Mouse (Mus musculus): Measurements from ENCODE around the gene Gm17545.

Gene Gm17545

DNA sequence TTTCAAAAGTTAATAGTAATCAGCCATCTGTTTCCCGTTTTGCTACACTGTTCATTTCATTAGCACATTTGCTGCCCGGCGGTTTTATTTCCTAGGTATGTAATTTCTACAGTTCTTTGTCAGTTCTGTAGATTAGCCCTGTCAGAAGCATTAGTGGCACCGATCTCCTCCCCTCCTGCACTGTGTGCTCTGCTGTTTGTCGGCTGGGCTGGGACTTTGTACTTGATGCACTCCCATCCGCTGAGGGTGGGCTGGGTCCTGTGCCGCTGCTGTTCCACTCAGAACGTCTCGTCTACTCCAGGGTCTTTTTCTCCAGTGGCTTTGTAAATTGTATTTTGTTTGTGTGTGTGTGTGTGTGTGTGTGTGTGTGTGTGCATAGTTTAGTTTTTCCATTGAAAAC, 34.9 kb downstream of the Gm17545 start:
- DNase-seq (ENCODE audit: low spot score in 2 of 2) = no peak

DNA sequence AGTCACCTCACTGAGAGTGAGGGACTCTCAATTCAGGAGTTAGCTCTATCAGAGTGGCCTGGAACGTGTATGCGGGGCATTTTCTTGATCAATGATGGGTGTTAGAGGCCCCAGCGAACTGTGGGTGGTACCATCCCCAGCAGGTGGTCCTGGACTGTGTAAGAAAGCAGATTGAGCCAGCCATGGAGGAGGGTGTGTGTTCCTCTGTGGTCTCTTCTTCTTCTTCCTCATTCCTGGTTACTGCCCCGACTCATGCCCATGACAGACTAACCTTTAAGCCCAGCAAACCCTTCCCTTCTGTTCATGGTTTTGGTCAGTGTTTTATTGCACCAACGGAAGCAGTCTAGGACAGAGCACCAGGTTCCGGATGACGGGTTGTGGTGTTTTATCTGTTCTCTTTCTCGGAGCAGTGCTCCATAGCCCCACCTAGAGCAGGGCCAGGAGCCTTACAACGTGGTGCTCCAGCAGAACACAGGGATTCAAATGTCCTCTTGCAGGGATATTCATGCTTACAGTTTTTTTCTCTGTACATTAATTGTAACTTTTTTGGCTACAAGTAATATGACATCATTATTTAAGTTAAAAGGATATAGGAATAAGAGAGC, 40.2 kb downstream of the Gm17545 start:
- DNase-seq (ENCODE audit: low spot score in 2 of 2) = no peak

DNA sequence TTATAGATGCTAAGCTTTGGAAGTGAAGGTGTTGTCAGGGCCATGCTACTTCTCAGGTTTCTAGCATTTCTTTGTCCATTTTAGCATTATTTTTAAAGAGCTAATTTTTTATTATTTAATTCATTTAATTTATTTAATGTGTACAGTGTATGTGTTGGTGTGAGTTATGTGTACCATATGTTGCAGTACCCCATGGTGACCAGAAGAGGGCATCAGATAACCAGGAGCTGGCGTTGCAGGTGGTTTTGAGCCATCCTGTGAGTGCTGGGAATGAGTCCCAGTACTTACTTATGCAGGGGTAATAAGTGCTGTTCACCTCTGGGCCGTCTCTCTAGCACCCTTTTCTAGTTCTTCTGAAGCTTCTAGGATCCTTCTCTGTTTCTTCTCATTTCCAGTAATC, 41.0 kb downstream of the Gm17545 start:
- no peak for DNase-seq (ENCODE audit: low spot score in 2 of 2)

DNA sequence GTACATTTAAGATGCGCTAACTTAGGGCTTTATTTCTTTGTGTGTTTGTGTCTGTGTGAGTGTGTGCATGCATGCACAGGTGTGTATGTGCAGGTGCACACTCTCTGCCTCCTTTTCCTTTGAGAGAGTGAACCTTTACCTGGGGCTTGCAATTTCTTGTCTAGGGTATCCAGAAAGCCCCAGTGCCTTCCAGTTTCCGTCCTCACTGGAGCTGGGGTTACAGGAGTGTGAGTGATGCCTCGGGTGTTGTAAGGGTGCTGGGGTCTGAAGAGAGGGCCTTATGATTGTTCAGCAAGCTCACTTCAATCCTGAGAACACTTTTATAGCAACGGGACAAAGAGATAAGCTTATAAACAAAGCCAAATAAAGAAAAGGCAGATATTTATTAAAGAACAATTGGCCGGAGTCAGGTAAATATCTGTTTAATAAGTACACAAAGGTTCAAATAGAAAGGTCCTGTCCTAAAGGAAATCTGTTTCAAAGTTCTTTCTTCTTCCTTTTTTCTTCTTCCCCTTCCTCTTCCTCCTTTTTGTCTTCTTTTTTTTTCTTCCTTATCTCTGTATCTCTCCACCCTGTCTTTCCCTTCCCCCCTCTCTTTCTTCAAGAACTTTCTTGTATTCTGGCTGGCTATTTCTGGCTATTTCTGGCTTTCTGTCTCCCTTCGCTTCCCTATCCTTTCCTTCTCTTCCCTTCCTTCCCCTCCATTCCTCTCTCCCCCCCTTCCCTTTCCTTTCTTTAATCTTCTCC, 43.1 kb downstream of the Gm17545 start:
- no peak for DNase-seq (ENCODE audit: low spot score in 2 of 2)

DNA sequence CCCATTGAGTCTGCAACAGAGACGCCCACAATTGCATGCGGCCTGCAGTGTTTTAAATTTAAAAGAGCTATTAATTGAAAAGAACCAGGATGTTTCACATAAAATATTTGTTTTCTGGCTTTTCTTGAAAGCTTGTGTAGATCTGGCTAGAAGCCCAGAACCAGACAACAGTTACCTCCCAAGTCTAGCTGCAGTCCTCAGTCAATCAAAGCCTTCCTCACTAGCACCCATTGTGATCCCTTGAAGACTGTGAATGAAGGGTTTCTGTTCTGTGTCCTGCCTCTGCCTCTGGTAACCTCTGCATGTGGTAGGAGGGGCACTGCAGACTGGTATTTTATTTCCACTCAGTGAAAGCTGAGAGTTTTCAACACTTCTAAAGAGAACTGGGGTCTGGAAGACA, 48.9 kb downstream of the Gm17545 start:
- DNase-seq (ENCODE audit: low spot score in 2 of 2) = no peak

DNA sequence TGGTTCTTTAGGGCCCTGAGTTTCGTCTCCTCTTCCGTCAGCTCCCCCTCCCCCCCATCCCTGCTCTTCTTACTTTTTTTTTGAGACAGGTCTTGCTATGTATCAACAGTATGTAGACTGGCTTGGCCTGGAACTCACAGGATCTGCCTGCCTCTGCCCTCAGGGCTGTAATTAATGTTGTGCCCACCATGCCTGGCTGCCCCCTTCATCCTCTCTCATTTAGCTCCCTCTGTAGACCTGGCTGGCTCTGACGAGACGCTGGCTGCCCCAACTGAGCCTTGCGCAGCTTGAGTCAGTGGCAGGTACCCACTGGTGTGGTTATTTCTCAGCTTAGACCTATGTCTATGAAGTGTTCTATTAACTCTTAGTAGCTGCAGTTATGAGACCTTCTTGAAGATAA, 49.5 kb downstream of the Gm17545 start:
- no peak for DNase-seq (ENCODE audit: low spot score in 2 of 2)

DNA sequence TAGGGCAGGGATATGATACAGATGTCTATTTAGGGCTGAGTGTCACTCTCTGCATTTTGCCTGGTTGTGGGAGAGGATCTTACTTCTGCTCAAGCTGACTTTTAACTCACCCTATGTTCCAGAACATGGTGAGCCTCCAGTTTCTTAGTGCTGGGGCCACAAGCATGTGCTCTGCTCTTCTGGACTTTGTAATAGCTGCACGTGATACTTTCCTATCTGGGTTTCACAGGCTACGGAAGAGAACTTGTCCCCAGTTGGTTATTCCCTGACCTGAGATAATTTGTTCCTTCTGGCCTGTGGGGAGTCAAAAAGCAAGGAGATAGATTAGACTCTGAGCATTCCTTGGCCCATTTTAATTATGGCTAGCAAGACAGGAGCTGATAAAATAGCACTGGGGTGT, 51.5 kb downstream of the Gm17545 start:
- DNase-seq (ENCODE audit: low spot score in 2 of 2) = no peak

All from right cerebral cortex, postnatal 10 days (tissue).